Mouse (Mus musculus) ovary, postnatal 10 days (tissue): ENCODE data around the gene Tubd1.
A peak's percentile ranks its signal among the peaks of the same experiment; 100 is the strongest.
"Not testable (repeated sequence)": the region's sequence is repeated elsewhere in the genome, so short reads cannot be mapped to it uniquely, and the experiment has no call there.

Experiments used
- DNase-seq: peaks from one replicate; pipeline ENCODE4 v3.0.0; 2022; ENCODE audit warnings: low spot score

Gene Tubd1

GRCm38 (mm10) chr11:86544639-86545299, at the start of gene Tubd1, which contains the start of gene Rps6kb1:
TSS of gene Tubd1 (plus strand) at chr11:86544991.
TSS of gene Rps6kb1 (minus strand) at chr11:86544805.
- peak; percentile 97 for DNase-seq

- DNase-seq: no peak
Measured at GRCm38 (mm10) chr11:86497356-86497755, 47.4 kb upstream of the Tubd1 start.

DNA sequence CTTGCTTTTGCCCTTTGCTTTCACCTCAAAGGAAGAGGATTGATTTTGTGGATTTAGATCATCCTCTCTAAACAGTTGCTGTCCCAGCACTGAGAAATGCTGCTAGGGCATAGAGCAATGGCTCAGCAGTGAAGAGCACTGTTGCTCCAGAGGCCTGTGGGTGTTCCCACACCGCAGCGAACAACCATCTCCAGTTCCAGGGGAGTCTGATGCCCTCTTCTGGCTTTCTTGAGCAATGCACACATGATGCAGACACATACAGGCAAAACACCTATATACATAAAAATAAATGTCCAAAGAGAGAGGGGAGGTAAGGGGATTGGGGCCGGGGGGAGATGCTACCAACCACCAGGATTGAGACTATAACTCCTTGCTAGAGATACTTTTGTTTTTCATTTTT, 46.9 kb upstream of the Tubd1 start:
- DNase-seq: no peak

- no peak for DNase-seq
Measured at GRCm38 (mm10) chr11:86500795-86501194, 44.0 kb upstream of the Tubd1 start.

DNA sequence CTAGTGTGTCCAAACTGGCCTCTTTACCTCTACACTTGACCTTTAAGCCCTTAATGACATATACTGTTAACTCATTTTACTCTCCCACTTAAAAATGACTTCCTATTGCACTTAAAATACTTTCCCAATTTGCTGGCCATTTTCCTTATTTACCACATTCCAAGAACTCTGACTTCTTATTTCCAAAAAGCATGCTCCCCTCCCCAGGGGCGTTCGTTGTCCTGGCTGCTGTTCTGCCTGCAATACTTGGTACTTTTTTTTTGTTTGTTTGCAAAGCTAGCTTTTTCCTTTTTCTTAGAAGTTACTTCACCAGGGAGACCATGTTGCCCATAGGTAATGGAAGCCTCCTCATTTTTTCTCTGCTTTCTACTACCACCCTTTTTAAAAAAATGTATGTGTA, 41.7 kb upstream of the Tubd1 start:
- no peak for DNase-seq

DNA sequence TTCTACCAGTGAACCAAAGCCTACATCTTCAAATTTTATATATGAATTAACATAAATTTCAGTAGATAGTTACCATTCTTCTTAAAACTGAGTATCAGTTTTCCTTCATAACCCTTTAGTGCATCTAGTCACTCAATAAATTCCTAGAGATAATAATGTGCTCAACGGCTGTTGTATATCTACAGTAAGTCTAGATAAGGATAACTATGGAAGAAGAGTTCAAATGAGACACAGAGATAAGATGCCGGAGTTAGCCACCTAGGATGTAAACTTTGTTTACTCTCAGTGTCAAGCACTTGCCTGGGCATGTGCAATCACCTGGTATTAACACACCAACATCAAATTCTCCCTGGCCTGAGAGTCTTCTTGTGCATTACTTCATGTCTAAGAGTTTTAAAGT, 37.5 kb upstream of the Tubd1 start:
- no peak for DNase-seq

DNA sequence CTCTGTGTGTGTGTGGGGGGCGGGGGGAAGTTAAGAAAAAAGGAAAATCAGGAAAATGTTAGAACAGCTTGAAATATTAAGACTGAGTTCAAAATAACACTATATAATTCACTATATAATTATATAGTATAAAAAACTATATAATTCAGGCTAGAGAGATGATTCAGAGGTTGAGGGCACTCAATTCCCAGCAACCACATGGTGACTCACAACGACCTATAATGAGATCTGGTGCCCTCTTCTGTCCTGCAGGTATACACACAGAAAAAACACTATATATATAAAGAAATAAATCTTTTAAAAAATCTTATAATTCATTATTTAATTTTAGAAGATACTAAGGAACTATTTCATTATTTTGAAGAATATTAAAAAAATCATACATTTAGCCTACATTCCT, 36.8 kb upstream of the Tubd1 start:
- no peak for DNase-seq

GRCm38 (mm10) chr11:86516620-86517019, 28.2 kb upstream of the Tubd1 start:
- DNase-seq: no peak

DNA sequence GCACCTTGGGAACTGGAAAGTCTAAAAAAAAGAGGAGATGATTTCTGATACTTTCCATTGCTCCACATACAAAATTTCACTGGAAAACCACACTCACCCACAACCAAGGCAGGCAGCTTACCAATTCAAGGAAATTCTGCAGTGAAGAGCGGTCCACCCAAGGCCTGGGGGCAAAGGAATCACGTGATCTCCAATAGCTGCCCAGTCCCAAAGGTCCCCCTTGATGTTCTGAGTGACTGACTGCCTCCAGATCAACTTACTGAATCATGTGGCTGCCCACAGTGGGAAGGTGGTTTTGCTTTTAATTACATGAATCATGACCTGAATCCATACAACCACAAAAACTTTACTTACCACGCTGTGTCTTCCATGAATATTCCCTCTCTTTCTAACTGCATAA, 27.6 kb upstream of the Tubd1 start:
- DNase-seq: no peak

DNA sequence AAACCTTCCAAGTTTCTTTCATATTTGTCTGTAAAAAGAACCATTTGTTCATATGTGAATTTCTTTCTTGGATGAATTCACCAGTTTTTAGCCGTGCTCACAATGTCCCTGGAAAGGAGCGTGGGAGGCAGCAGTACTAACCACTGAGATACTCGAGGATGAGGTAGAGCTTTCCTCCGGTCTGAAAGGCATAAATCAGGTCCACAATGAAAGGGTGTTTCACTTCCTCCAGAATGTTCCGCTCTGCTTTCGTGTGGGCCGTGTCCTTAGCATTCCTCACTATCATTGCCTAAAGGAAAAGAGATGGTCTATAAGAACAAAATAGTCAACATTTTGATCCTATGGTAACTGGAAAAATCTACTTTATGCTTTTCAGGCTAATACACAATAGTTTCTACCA, 25.0 kb upstream of the Tubd1 start:
- no peak for DNase-seq

DNA sequence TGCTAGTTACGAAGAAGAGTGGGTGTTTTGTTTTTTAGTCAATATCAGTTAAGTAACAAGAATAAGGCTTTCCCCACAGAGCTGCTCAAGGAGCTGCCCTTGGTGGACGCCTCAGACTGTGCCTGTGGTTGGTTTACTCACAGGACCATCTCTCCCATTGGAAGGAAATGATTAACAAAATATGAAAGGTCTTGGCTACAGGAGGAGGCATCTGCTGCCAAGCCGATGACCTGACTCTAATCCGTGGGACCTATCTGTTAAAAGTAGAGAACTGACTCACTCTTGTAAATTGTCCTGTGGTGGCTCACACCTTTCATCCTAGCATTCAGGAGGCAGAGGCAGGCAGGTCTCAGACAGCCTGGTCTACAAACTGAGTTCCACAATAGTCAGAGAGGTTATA, 17.3 kb upstream of the Tubd1 start:
- no peak for DNase-seq

DNA sequence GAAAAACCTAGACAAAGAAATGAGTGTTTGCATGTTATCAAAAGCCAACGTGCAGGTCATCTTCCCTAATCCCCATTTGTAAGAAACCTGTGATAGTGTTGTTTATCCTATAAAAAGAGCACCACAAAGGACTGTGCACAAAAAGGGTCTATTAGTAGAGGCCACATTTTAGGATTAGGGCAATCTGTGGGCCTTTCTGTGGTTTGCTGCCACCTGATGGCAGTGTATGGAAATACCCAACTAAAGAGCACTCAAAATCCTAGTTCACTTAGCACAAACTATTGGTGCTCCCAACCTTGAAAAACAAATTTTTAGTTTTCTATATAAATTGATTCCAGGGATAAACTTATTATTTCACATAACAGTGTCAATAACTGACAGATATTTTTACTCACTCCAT, 12.0 kb upstream of the Tubd1 start:
- DNase-seq: no peak

DNA sequence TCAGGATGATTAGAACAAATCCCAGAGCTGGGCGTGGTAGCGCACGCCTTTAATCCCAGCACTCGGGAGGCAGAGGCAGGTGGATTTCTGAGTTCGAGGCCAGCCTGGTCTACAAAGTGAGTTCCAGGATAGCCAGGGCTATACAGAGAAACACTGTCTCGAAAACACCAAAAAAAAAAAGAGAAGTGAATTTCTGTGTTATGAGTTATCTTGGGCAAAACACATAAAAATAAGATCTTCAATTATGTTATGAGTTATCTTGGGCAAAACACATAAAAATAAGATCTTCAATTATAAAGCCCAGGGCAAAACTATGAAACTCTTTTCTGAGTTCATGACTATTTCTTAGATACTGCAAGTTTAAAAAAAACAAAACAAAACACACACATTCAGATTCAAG, 11.5 kb upstream of the Tubd1 start:
- DNase-seq: not testable (repeated sequence)

DNA sequence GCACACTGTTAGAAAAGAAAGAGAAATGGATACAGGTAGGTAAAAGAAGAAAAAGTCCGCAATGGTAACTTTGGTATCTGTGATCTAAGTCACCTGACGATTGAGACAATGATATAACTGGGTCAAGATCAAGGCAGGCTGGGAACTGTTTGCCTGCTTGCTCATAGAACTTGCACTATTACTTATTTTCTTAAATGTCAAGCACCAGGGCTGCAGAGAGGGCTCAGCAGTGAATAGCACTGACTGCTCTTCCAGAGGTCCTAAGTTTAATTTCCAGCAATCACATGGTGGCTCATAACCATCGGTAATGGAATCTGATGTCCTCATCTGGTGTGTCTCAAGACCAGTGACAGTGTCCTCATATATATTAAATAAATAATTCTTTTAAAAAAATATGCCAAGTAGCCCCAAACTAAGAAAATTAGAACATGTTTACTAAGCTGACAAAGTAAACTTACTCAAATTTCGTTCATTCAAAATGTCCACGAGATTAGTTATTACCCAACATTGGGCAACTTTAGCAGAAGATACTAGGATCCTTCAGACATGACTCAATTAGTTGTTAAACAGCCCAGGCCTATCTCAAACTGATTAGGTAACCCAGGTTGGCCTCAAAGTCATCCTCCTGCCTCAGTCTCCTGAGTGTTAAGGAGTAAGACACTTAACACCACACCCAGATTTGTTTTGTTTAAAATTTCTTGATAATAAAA, 10.4 kb upstream of the Tubd1 start:
- no peak for DNase-seq

DNA sequence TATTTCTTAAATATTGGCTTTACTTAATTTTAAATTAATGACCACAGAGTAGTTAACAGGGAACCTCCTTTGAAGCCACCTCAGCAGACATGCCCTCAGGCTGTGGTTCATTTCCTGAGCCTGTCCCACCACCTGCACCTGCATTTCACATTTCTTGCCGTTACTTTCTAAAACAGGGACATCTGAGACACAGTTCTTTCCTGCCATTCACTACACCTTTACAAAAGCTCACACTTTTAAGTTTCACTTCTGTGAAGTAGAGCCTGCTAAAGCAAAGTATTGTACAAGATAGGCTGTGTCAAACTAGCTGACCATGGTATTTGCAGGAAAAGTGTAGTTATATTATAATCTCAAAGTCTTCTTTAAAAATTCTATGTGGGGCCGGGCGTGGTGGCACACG, 6.0 kb upstream of the Tubd1 start:
- no peak for DNase-seq

DNA sequence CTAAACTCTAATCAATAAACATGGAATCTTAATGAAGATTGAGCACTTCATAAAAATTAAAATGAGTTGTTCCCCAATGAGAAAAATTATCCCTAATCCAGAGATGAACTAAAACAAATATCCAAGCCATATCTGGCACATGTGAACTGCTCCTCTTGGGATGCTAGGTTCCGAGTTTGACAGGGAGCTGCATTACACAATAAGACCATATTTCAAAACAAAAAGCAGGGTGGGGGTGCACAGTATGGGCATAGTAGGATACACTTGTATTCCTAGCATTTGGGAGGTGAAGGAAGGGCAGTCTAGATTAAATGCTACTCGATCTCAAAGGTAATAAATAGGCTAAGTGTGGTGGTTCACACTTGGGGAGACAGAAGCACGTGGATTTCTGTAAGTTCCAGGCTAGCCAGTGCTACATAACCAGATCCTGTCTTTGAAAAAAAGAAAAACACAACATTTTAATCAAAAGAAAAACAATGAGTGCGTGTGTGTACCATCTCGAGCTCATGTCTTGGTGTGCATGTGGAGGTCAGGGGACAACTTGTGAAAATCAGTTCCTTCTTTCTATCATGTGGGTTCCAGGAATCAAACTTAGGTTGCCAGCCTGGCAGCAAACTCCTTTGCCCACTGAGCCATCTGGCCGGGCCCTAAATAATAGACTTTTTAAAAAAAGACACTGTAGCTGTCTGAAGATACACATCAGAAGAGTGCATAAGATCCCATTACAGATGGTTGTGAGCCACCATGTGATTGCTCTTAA, 4.9 kb upstream of the Tubd1 start:
- no peak for DNase-seq

DNA sequence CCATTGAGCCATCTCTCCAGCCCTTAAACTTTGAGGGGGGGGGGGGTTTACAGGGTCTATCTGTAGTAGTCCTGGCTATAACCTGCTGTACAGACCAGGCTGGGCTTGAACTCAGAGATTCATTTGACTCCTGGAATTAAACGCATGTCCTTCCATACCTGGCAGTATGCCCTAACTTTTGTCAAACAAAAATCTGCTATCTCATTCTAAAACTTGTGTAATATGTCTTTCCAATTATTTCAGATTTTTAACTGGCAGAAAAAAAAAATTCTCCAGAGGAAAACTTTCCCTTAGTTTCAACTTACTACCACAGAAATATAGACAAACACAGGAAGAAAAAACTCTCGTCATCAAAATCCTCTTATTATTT, 4.3 kb upstream of the Tubd1 start:
- DNase-seq: no peak

- no peak for DNase-seq
Measured at GRCm38 (mm10) chr11:86542851-86543250, 1.9 kb upstream of the Tubd1 start.

GRCm38 (mm10) chr11:86543960-86544638, 692 bp upstream of the Tubd1 start:
- no peak for DNase-seq

DNA sequence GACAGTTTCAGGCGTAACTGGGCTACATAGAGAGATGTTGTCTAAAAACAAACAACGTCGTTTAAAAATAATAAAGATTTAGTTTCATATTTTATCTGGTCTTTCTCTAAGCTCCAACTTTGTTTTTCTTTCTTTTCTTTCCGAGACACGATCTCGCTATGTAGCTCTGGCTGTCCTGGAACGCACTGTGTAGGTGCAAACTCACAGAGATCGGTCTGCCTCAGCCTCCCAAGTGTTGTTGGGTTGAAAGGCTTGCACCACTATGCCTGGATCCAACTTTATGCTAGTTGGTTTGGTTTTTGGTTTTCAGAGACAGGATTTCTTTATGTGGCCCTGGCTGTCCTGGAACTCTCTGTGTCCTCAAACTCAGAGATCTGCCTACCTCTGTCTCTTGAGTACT, 765 bp downstream of the Tubd1 start:
- DNase-seq: no peak

GRCm38 (mm10) chr11:86547412-86547811, 2.6 kb downstream of the Tubd1 start:
- no peak for DNase-seq

DNA sequence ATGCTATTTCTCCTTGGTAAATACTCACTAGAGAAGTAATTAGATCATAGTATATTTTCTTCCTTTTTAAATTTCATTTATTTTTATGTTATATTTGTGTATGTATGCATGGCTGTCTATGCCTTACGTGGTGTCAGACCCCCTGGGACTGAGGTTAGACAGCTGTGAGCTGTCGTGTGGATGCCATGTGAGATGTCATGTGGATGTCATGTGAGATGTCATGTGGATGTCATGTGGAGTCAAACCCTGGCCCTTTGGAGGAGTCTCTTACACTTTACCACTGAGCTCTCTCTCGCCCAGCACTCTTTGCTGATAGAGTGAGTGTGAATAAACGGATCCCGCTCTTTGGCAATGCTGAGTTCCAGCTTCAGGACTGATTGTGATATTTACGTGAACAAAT, 8.7 kb downstream of the Tubd1 start:
- DNase-seq: no peak

DNA sequence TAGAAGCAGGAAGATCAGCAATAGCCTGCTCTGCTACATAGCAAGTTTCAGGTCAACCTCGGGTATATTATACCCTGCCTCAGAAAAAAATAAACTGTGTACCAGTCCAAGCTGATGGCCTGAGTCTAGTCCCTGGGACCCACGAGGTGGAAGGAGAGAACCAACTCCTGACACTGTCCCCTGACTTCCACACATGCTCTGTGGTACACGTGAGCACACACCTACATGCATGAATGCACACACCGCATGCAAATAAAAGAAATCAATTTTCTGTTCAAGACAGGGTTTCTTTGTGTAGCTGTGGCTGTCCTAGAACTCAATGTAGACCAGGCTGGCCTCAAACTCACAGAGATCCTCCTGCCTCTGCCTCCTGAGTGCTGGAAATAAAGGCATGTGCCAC, 13.5 kb downstream of the Tubd1 start:
- DNase-seq: no peak
